Mouse (Mus musculus) E14TG2a.4 (cell line): ENCODE results near the gene Rcn2.

Source experiments
- CTCF ChIP-seq: conservative IDR thresholded peaks from 2 replicates; pipeline ENCODE4 v1.5.1; 2014; ENCODE audit warnings: low read length
- NANOG ChIP-seq: IDR thresholded peaks from 2 replicates; pipeline ENCODE4 v1.6.1; 2014; ENCODE audit warnings: borderline replicate concordance, low read length, mixed read lengths
- POU5F1 ChIP-seq: IDR thresholded peaks from 2 replicates; pipeline ENCODE4 v1.6.1; 2014; ENCODE audit warnings: low read length, borderline replicate concordance

GRCm38 (mm10) chr9:56104921-56105320 lies 63.3 kb downstream of the Rcn2 start:
- TF ChIP-seq CTCF (no peak), POU5F1 (no peak), NANOG (no peak)
